Mouse (Mus musculus) heart, adult 10 weeks (tissue): ENCODE data around the gene Dnm2. TPM values are rescaled to one million over a fixed set of nuclear protein-coding genes. Genes with fewer than 3 reads are reported as not detected.

Experiments used
- polyA plus RNA-seq: library from polyadenylated mRNA; stranded (reverse); fragments of 350-450 nt; fragmentation: Illumina TruSeq; extraction: RNeasy Lipid Tissue Mini Kit (QIAGEN cat#74804); gene quantifications from one replicate; pipeline ENCODE4 v1.2.3, GENCODE M21; 2014; ENCODE audit warnings: low read depth, low replicate concordance

Dnm2 gene
- 57.1 TPM for polyA plus RNA-seq

DNA sequence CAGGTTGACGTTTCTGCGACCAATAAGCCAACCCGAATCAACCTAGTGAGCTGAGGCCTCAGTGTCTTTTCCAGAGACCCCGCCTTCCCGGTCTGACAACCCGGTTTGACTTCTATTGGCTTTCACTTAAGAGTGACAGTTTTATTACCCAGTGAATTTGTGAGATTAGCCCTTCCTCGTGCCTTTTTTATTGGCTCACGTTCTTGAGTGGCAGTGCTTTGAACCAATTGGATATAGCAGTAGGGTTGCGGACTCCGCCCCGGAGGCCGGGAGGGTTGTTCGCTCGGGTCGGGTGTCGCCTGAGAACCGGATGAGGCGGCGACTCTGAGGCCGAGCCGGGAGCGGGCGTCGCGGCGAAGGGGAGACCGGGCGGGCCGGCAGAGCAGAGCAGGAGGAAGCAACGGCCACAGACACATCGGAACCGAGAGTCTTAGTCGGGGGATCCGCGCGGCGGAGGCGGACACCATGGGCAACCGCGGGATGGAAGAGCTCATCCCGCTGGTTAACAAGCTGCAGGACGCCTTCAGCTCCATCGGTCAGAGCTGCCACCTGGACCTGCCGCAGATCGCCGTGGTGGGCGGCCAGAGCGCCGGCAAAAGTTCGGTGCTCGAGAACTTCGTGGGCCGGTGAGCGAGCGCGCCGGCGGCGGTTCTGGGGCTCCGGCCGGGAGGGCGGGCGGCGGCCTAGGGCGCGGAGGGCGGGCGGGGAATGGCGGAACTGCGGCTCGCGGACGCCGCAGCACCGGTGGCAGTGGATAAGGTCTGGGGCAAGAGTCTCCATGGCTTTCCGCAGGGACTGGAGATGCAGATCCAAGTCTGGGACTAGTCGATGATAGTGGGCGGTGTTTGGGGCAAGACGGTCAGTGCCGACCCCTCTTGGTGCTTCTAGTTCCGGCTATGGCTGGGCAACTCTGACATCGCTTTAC, at the start of gene Dnm2:
Gene Dnm2, plus strand, starts transcription at position 278 of the 925 bp plus-strand sequence.

GRCm38 (mm10) chr9:21411669-21412550, 12.8 kb upstream of the Dnm2 start, which contains the start of gene Qtrt1:
Qtrt1 (plus strand) TSS chr9:21411837.

GRCm38 (mm10) chr9:21509772-21510688, 85.3 kb downstream of the Dnm2 start, which contains the start of gene Tmed1:
Tmed1 (minus strand) TSS chr9:21510252.

DNA sequence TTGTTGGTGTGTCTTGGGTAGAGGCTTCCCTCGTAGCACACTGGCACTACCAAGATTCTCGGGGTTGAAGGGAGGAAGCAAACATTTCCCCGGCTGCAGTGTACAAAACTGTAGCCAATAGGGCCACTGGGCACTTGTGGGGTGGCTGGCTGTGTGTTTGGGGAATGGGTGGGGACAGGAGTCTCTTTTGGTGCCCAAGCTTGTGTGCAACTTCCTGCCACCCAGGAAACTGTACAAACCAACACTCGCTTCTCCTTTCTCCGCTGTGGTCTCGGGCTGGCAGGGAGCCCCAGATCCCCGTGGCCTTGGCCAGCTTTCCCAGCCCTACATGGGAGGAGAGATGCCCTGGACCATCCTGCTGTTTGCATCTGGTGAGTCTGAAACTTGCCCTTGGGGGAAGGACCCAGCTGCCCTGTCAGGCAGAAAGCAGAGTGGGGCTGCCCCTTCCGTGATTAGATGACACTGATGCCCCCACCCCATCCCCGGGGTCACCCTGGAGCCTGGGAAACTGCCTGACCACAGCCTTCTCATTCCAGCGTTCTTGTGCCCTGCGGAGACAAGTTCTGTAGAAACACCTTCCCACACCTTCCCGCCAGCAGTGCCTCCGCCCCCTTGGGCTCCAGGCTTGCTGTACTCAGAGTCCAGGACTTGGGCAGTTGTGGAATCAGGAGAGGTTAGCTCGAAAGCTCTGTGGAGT, 101.4 kb downstream of the Dnm2 start, which contains the start of gene AB124611:
Gene AB124611, plus strand, starts transcription at position 240 of the 697 bp plus-strand sequence.

GRCm38 (mm10) chr9:21546789-21547074, 122.0 kb downstream of the Dnm2 start, which contains the start of gene Carm1:
Carm1 (plus strand) TSS chr9:21546894.

Other genes with a start within 250 kb of the Dnm2 start
- gene Keap1, start 185.5 kb upstream of the Dnm2 start, polyA plus RNA-seq = 35.8 TPM
- 0.97 TPM for gene S1pr5, start 176.5 kb upstream of the Dnm2 start, polyA plus RNA-seq
- 51.7 TPM for gene Atg4d, start 159.6 kb upstream of the Dnm2 start, polyA plus RNA-seq
- 22.2 TPM for gene Kri1, start 136.9 kb upstream of the Dnm2 start, polyA plus RNA-seq
- gene Cdkn2d, start 133.5 kb upstream of the Dnm2 start, polyA plus RNA-seq = 21.9 TPM
- not detected for gene Ap1m2, start 112.6 kb upstream of the Dnm2 start, polyA plus RNA-seq
- gene Slc44a2, start 104.2 kb upstream of the Dnm2 start, polyA plus RNA-seq = 78.8 TPM
- 26.8 TPM for gene Ilf3, start 57.0 kb upstream of the Dnm2 start, polyA plus RNA-seq
- 12.9 TPM for gene Qtrt1, start 13.1 kb upstream of the Dnm2 start, polyA plus RNA-seq
- gene Tmed1, start 85.3 kb downstream of the Dnm2 start, polyA plus RNA-seq = 47.0 TPM
- gene AB124611, start 101.3 kb downstream of the Dnm2 start, polyA plus RNA-seq = 1.2 TPM
- 49.9 TPM for gene Carm1, start 122.0 kb downstream of the Dnm2 start, polyA plus RNA-seq
- gene Timm29, start 167.8 kb downstream of the Dnm2 start, polyA plus RNA-seq = 53.5 TPM
- gene Yipf2, start 167.9 kb downstream of the Dnm2 start, polyA plus RNA-seq = 6.8 TPM
- gene Smarca4, start 191.3 kb downstream of the Dnm2 start, polyA plus RNA-seq = 29.6 TPM